In genomic region chr12:84053173-84053572, GRCm38 (mm10) we compare ENCODE assay signal across 9 mouse cellular contexts. TPM values are rescaled to one million over a fixed set of nuclear protein-coding genes. Genes with fewer than 3 reads are reported as not detected.
DNase-seq lines count a peak whose midpoint lies in the region; ATAC-seq and TF ChIP-seq lines count a peak whose summit lies in the region.
"Had no signal": no experiment of that assay in that cellular context is flagged by ENCODE, and none has a peak within 500 bp of the region (broad histone marks: within the 10 kb centered on the region; RNA-seq: fewer than 3 reads in every experiment).

No protein-coding gene starts in this region.

- DNase-seq in ES-E14 (ENCODE audit: low read depth, low spot score) = no peak
- DNase-seq in liver, embryonic 13.5 days = no peak
- no peak for DNase-seq in c-Kit-positive CD71-positive TER-119-positive erythroid progenitor cells, embryonic 14.5 days (ENCODE audit: low spot score)
- no peak for DNase-seq in thymus, postnatal 4 days
- DNase-seq in frontal cortex, postnatal 10 days (ENCODE audit: low spot score in 2 of 2) = no peak

- peak overlapping the region; percentile 73 for H3K4me2 ChIP-seq in forebrain, embryonic 15.5 days (replicated peaks)
- H3K4me2 ChIP-seq in liver, embryonic 13.5 days = peak overlapping the region; percentile 64

- peaks cover 29% of the 10 kb centered on the region for H3K27me3 ChIP-seq in erythroblast, embryonic 14.5 days (ENCODE audit: control insufficient read depth)
- peaks cover 14% of the 10 kb centered on the region; the same call in 1 of the 2 replicates for H3K27me3 ChIP-seq in forebrain, embryonic 15.5 days
- H3K27me3 ChIP-seq in liver, embryonic 13.5 days = peaks cover 34% of the 10 kb centered on the region

- no peak overlapping the region for H3K27ac ChIP-seq in ES-E14 (ENCODE audit: insufficient read depth, low read depth, low read length, poor library complexity, severe bottlenecking)
- no peak overlapping the region for H3K27ac ChIP-seq in forebrain, embryonic 15.5 days (replicated peaks)
- peak overlapping the region; percentile 49 for H3K27ac ChIP-seq in liver, embryonic 13.5 days

- H3K36me3 ChIP-seq in erythroblast, embryonic 14.5 days (ENCODE audit: control insufficient read depth) = no peaks in the 10 kb centered on the region
- H3K36me3 ChIP-seq in ES-E14 (ENCODE audit: control insufficient read depth, insufficient read depth, low read length, poor library complexity, severe bottlenecking) = no peaks in the 10 kb centered on the region
- no peaks in the 10 kb centered on the region for H3K36me3 ChIP-seq in forebrain, embryonic 15.5 days
- peaks cover 4% of the 10 kb centered on the region for H3K36me3 ChIP-seq in liver, embryonic 13.5 days

- H3K9ac ChIP-seq in ES-E14 (ENCODE audit: insufficient read depth, low read depth, low read length, poor library complexity, severe bottlenecking) = peak overlapping the region; percentile 23
- peak overlapping the region; percentile 39 for H3K9ac ChIP-seq in forebrain, embryonic 15.5 days (replicated peaks)
- H3K9ac ChIP-seq in liver, embryonic 13.5 days = peak overlapping the region; percentile 51; the same call in 1 of the 2 replicates

- no peak for ATAC-seq in erythroblast, adult 5-6 weeks (replicated peaks; ENCODE audit: low FRiP score, poor library complexity, severe bottlenecking)
- ATAC-seq in forebrain, embryonic 15.5 days (replicated peaks) = no peak; the same call in 1 of the 2 replicates
- ATAC-seq in liver, embryonic 13.5 days (ENCODE audit: low read depth) = no peak

- in situ Hi-C loops in ES-E14 (cut with MboI; ENCODE audit: low sequenced_read_pairs in 2 of 2, unreplicated experiment in 2 of 2) = no loop called here

- peaks cover 4% of the 10 kb centered on the region for H3K9me3 ChIP-seq in erythroblast, embryonic 14.5 days (ENCODE audit: control insufficient read depth, low read length)
- 0 out of 2 replicates have a peak, but pooled peaks cover 1% of the 10 kb centered on the region for H3K9me3 ChIP-seq in ES-E14 (ENCODE audit: control insufficient read depth, insufficient read depth, low read depth, low read length)
- H3K9me3 ChIP-seq in forebrain, embryonic 15.5 days = no peaks in the 10 kb centered on the region
- 0 out of 2 replicates have a peak, but pooled peaks cover 4% of the 10 kb centered on the region for H3K9me3 ChIP-seq in liver, embryonic 13.5 days (replicated peaks)

- H3K4me3 ChIP-seq in erythroblast, embryonic 14.5 days (replicated peaks) = peak overlapping the region; percentile 23
- peak overlapping the region; percentile 56 for H3K4me3 ChIP-seq in ES-E14 (ENCODE audit: insufficient read depth in 1 of 2, low read depth in 1 of 2, low read length in 2 of 2, poor library complexity in 1 of 2, severe bottlenecking in 1 of 2)
- H3K4me3 ChIP-seq in forebrain, embryonic 15.5 days = peak overlapping the region; percentile 46
- peak overlapping the region; percentile 52 for H3K4me3 ChIP-seq in liver, embryonic 13.5 days (replicated peaks)

- no peaks in the 10 kb centered on the region for H3K4me1 ChIP-seq in erythroblast, embryonic 14.5 days (ENCODE audit: control insufficient read depth)
- H3K4me1 ChIP-seq in ES-E14 (ENCODE audit: control insufficient read depth in 2 of 2, insufficient read depth in 2 of 2, low read length in 2 of 2, poor library complexity in 1 of 2) = no peaks in the 10 kb centered on the region
- peaks cover 6% of the 10 kb centered on the region for H3K4me1 ChIP-seq in forebrain, embryonic 15.5 days
- H3K4me1 ChIP-seq in liver, embryonic 13.5 days (replicated peaks) = no peaks in the 10 kb centered on the region

- WGBS in forebrain, embryonic 15.5 days = 8% methylated on average over 16 of the region's 16 CpGs
- WGBS in liver, embryonic 13.5 days (ENCODE audit: insufficient replicate concordance) = 14% methylated on average over 16 of the region's 16 CpGs

TF ChIP-seq in ES-E14, 5 proteins besides CTCF, POLR2A, EP300 and RAD21:
- TF ChIP-seq CHD2 (IDR thresholded peaks at IDR 0.05; ENCODE audit: low read depth, low read length) = no peak
- no peak for TF ChIP-seq ZNF384 (IDR thresholded peaks at IDR 0.05; ENCODE audit: low read depth, low read length)
- no peak for TF ChIP-seq HCFC1 (IDR thresholded peaks at IDR 0.05; ENCODE audit: borderline replicate concordance, insufficient read depth, low read length)
- no peak for TF ChIP-seq ZC3H11A (IDR thresholded peaks at IDR 0.05; ENCODE audit: borderline replicate concordance, low read depth, low read length)
- TF ChIP-seq MAFK (IDR thresholded peaks at IDR 0.05; ENCODE audit: insufficient read depth, low read depth, low read length) = no peak

RNA-seq across cellular contexts. Expression of gene Acot3, which starts 1.2 kb away (rescaled TPM):
- 0.02 and 0.05 TPM in 2 replicates for polyA plus RNA-seq in erythroblast, embryonic 14.5 days (2012)
- total RNA-seq in erythroblast, adult 5-6 weeks (2015; ENCODE audit: low replicate concordance) = not detected in 2 replicates
- total RNA-seq in erythroblast, adult 5-6 weeks (2017; ENCODE audit: low replicate concordance) = not detected in 2 replicates
- total RNA-seq in ES-E14 (2012; rRNA removed) = 0.27 and 0.32 TPM in 2 replicates
- polyA plus RNA-seq in forebrain, embryonic 15.5 days (2015; fragmentation: Nextera tagmentation; extraction: Ambion mirVana) = 0.62 and 0.80 TPM in 2 replicates
- polyA plus RNA-seq in liver, embryonic 13.5 days (2015; fragmentation: Nextera tagmentation; extraction: Ambion mirVana) = 4.2 and 4.7 TPM in 2 replicates
- total RNA-seq: hematopoietic stem cell, adult 5-6 weeks had no signal

RNA-seq across cellular contexts. Expression of gene Gm49366, which starts 14.4 kb away (rescaled TPM):
- not detected in 2 replicates for polyA plus RNA-seq in erythroblast, embryonic 14.5 days (2012)
- total RNA-seq in erythroblast, adult 5-6 weeks (2015; ENCODE audit: low replicate concordance) = not detected in 2 replicates
- total RNA-seq in erythroblast, adult 5-6 weeks (2017; ENCODE audit: low replicate concordance) = not detected in 2 replicates
- total RNA-seq in ES-E14 (2012; rRNA removed) = not detected in 2 replicates
- polyA plus RNA-seq in forebrain, embryonic 15.5 days (2015; fragmentation: Nextera tagmentation; extraction: Ambion mirVana) = not detected in 2 replicates
- polyA plus RNA-seq in liver, embryonic 13.5 days (2015; fragmentation: Nextera tagmentation; extraction: Ambion mirVana) = 0.46 TPM in 1 of 2 replicates, not detected in the other
- total RNA-seq: hematopoietic stem cell, adult 5-6 weeks had no signal

RNA-seq across cellular contexts. Expression of gene Acot4, which starts 15.0 kb away (rescaled TPM):
- 0.01 and 0.06 TPM in 2 replicates for polyA plus RNA-seq in erythroblast, embryonic 14.5 days (2012)
- total RNA-seq in erythroblast, adult 5-6 weeks (2015; ENCODE audit: low replicate concordance) = not detected in 2 replicates
- total RNA-seq in erythroblast, adult 5-6 weeks (2017; ENCODE audit: low replicate concordance) = not detected in 2 replicates
- total RNA-seq in ES-E14 (2012; rRNA removed) = 0.04 and 0.05 TPM in 2 replicates
- polyA plus RNA-seq in forebrain, embryonic 15.5 days (2015; fragmentation: Nextera tagmentation; extraction: Ambion mirVana) = 0.27 and 0.41 TPM in 2 replicates
- polyA plus RNA-seq in liver, embryonic 13.5 days (2015; fragmentation: Nextera tagmentation; extraction: Ambion mirVana) = 6.7 and 7.9 TPM in 2 replicates

RNA-seq across cellular contexts. Expression of gene Acot5, which starts 16.0 kb away (rescaled TPM):
- polyA plus RNA-seq in erythroblast, embryonic 14.5 days (2012) = not detected in 2 replicates
- total RNA-seq in erythroblast, adult 5-6 weeks (2015; ENCODE audit: low replicate concordance) = not detected in 2 replicates
- not detected in 2 replicates for total RNA-seq in erythroblast, adult 5-6 weeks (2017; ENCODE audit: low replicate concordance)
- not detected in 2 replicates for total RNA-seq in ES-E14 (2012; rRNA removed)
- polyA plus RNA-seq in forebrain, embryonic 15.5 days (2015; fragmentation: Nextera tagmentation; extraction: Ambion mirVana) = 0.32 TPM in 1 of 2 replicates, not detected in the other
- polyA plus RNA-seq in liver, embryonic 13.5 days (2015; fragmentation: Nextera tagmentation; extraction: Ambion mirVana) = not detected in 2 replicates
- total RNA-seq: hematopoietic stem cell, adult 5-6 weeks had no signal

RNA-seq across cellular contexts. Expression of gene Acot1, which starts 43.9 kb away (rescaled TPM):
- polyA plus RNA-seq in erythroblast, embryonic 14.5 days (2012) = 0.01 and 0.05 TPM in 2 replicates
- not detected in 2 replicates for total RNA-seq in erythroblast, adult 5-6 weeks (2015; ENCODE audit: low replicate concordance)
- total RNA-seq in erythroblast, adult 5-6 weeks (2017; ENCODE audit: low replicate concordance) = 2.4 TPM in 1 of 2 replicates, not detected in the other
- total RNA-seq in ES-E14 (2012; rRNA removed) = 10.2 and 19.3 TPM in 2 replicates
- polyA plus RNA-seq in forebrain, embryonic 15.5 days (2015; fragmentation: Nextera tagmentation; extraction: Ambion mirVana) = 74.0 and 86.6 TPM in 2 replicates
- 28.2 and 34.7 TPM in 2 replicates for polyA plus RNA-seq in liver, embryonic 13.5 days (2015; fragmentation: Nextera tagmentation; extraction: Ambion mirVana)
